Mouse (Mus musculus): Measurements from ENCODE around the gene Spryd4.

DNA sequence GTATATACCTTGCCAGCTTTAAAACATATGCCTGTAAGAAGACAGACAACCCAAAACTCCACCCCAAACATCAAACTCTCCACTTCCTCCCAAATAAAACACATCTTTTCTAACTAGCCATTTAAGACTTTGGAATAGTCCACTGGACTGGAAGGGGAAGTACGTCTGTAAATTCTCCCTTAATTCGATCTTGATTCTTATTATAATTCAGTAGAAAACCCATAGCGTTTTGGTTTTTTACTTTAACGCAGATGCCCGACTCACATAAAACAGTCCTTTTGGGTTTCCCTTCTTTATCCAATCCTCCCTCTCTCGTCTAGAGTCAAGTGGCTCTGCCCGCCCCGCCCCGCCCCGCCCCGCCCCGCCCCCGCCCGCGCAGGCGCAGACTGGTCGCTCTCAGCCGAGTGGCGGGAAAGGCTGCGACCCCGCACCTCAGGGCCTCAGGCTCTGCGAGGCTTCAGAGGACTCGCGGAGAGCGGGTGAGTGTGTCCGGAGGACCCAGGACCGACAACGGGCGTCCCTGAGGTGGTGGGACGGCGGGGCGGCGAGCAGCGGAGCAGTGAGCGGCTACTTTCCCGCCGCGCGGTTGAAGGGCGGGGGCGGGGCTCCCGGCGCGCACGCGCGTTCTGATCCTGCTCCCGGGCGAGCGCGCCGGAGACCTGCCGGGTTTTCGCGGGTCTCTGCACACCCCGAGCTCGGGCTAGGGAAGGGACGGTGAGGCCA, 20.3 kb upstream of the Spryd4 start, which contains the start of gene Timeless:
- no peak for TF ChIP-seq GATA1 (IDR thresholded peaks at IDR 0.05; ENCODE audit: borderline replicate concordance, low read length)
- no peak for TF ChIP-seq FLI1 (IDR thresholded peaks at IDR 0.05; ENCODE audit: low read length)
